Mouse (Mus musculus) kidney, adult 9 months (tissue): ENCODE measurements around the gene Bgn.

Experiments
- DNase-seq: peaks from one replicate; pipeline ENCODE4 v3.0.0; 2022

The Bgn gene

GRCm38 (mm10) chrX:73483484-73483810 is at the start of gene Bgn:
Bgn (plus strand) TSS chrX:73483602.
- no peak for DNase-seq

- no peak for DNase-seq
These were observed 48.1 kb upstream of the Bgn start, which contains the start of gene Trex2 for GRCm38 (mm10) chrX:73435252-73435651. Trex2 (minus strand) TSS chrX:73435344.

- DNase-seq, result no peak
These were observed 42.0 kb upstream of the Bgn start for GRCm38 (mm10) chrX:73441428-73441827.

GRCm38 (mm10) chrX:73451949-73452348 is 31.5 kb upstream of the Bgn start:
- peak; percentile 50 for DNase-seq

GRCm38 (mm10) chrX:73458877-73459392 is 24.5 kb upstream of the Bgn start, which contains the start of gene Haus7:
Haus7 (minus strand) TSS chrX:73459044.
- peak; percentile 96 for DNase-seq

- no peak for DNase-seq
These were observed 22.6 kb upstream of the Bgn start for GRCm38 (mm10) chrX:73460792-73461191.

GRCm38 (mm10) chrX:73465483-73466186 is 17.8 kb upstream of the Bgn start:
- DNase-seq, result peak; percentile 24

- no peak for DNase-seq
These were observed 15.8 kb upstream of the Bgn start for GRCm38 (mm10) chrX:73467446-73468241.

GRCm38 (mm10) chrX:73468330-73468729 is 15.1 kb upstream of the Bgn start:
- DNase-seq, result peak; percentile 28

- no peak for DNase-seq
These were observed 14.7 kb upstream of the Bgn start for GRCm38 (mm10) chrX:73468752-73469151.

GRCm38 (mm10) chrX:73471764-73472163 is 11.6 kb upstream of the Bgn start:
- no peak for DNase-seq

GRCm38 (mm10) chrX:73474340-73475165 is 8.8 kb upstream of the Bgn start:
- no peak for DNase-seq

- DNase-seq, result no peak
These were observed 7.6 kb upstream of the Bgn start for GRCm38 (mm10) chrX:73475658-73476256.

- peak; percentile 69 for DNase-seq
These were observed 6.8 kb upstream of the Bgn start for GRCm38 (mm10) chrX:73476621-73477020.

GRCm38 (mm10) chrX:73477500-73477899 is 5.9 kb upstream of the Bgn start:
- no peak for DNase-seq

- DNase-seq, result no peak
These were observed 3.7 kb upstream of the Bgn start for GRCm38 (mm10) chrX:73479656-73480055.

GRCm38 (mm10) chrX:73480334-73480733 is 3.1 kb upstream of the Bgn start:
- DNase-seq, result peak; percentile 32

GRCm38 (mm10) chrX:73482643-73483483 is 539 bp upstream of the Bgn start:
- no peak for DNase-seq

- no peak for DNase-seq
These were observed 674 bp downstream of the Bgn start for GRCm38 (mm10) chrX:73484076-73484475.

GRCm38 (mm10) chrX:73484870-73485269 is 1.5 kb downstream of the Bgn start:
- no peak for DNase-seq

- DNase-seq, result no peak
These were observed 3.5 kb downstream of the Bgn start for GRCm38 (mm10) chrX:73486920-73487319.

GRCm38 (mm10) chrX:73490186-73490585 is 6.8 kb downstream of the Bgn start:
- no peak for DNase-seq
